Mouse (Mus musculus) liver, embryonic 13.5 days (tissue): ENCODE results near the gene Pald1. TPM values are rescaled to one million over a fixed set of nuclear protein-coding genes. Genes with fewer than 3 reads are reported as not detected.

Source experiments
- ATAC-seq: fragments of 200-750 bp; cut with Nextera tagmentation; 2 replicates; pipeline ENCODE4 v1.8.0; 2017; ENCODE audit warnings: low read depth, mild to moderate bottlenecking, moderate number of reproducible peaks, moderate library complexity
- DNase-seq: peaks from one replicate; pipeline ENCODE4 v3.0.0; 2022
- H3K27ac ChIP-seq: fragments of 300-500 bp; sonication (generic); 2 replicates; pipeline ENCODE4 v1.5.1; 2015; ENCODE audit warnings: moderate library complexity, mild to moderate bottlenecking, inconsistent platforms
- H3K27me3 ChIP-seq: fragments of 300-500 bp; sonication (generic); 2 replicates; pipeline ENCODE4 v1.6.1; 2015; ENCODE audit warnings: mild to moderate bottlenecking, inconsistent platforms
- H3K36me3 ChIP-seq: fragments of 300-500 bp; sonication (generic); 2 replicates; pipeline ENCODE4 v1.6.1; 2015; ENCODE audit warnings: mild to moderate bottlenecking, inconsistent platforms
- H3K4me1 ChIP-seq: fragments of 300-500 bp; sonication (generic); replicated peaks from 2 replicates; pipeline ENCODE4 v1.6.1; 2015; ENCODE audit warnings: inconsistent platforms
- H3K4me2 ChIP-seq: fragments of 300-500 bp; sonication (generic); 2 replicates; pipeline ENCODE4 v1.6.1; 2015; ENCODE audit warnings: inconsistent platforms, mild to moderate bottlenecking, moderate library complexity
- H3K4me3 ChIP-seq: fragments of 300-500 bp; sonication (generic); replicated peaks from 2 replicates; pipeline ENCODE4 v1.5.1; 2015; ENCODE audit warnings: mild to moderate bottlenecking, inconsistent platforms
- H3K9ac ChIP-seq: fragments of 300-500 bp; sonication (generic); 2 replicates; pipeline ENCODE4 v1.6.1; 2015; ENCODE audit warnings: mild to moderate bottlenecking, inconsistent platforms
- H3K9me3 ChIP-seq: fragments of 300-500 bp; sonication (generic); replicated peaks from 2 replicates; pipeline ENCODE4 v1.6.1; 2016; ENCODE audit warnings: inconsistent platforms
- WGBS: fragments of 180-500 bp; shearing (Covaris S2); methylation state at CpG from one replicate; pipeline ENCODE4 v1.1.7; 2015; ENCODE audit not compliant: insufficient replicate concordance; 5-methylcytosine and 5-hydroxymethylcytosine counted together
- polyA plus RNA-seq: library from polyadenylated mRNA; unstranded; fragments of >200 nt; fragmentation: Nextera tagmentation; extraction: Ambion mirVana; gene quantifications from 2 replicates; pipeline ENCODE4 v1.2.1, GENCODE M21; 2015

The Pald1 gene
- polyA plus RNA-seq, 1 experiment from 2014 or later, result 6.1 TPM

DNA sequence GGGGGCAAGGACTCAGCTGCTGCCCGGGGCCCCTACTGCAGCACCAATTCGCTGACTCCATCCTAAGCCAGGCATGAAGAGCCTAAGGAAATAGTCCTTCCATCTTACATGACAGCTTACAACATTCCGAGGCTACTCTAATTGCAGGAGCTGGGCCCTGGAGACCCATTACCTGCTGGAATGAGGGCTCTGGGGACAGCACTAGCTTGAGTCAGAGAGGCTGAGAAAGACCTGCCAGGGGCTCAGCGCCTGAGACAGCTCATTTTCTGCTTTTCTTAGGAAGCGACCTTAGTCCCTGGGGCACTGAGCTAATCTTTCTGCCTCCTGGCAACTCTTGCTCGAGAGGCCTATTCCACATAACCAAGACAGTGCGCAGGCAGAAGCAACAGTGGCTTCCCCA, 54.4 kb downstream of the Pald1 start:
- no peaks in the 10 kb centered on the region for H3K9me3 ChIP-seq
- H3K9ac ChIP-seq, result no peak overlapping the region
- no peaks in the 10 kb centered on the region for H3K36me3 ChIP-seq
- H3K4me3 ChIP-seq, result no peak overlapping the region
- H3K4me1 ChIP-seq, result no peaks in the 10 kb centered on the region
- WGBS, result 56% methylated on average over 7 of the region's 7 CpGs
- H3K27ac ChIP-seq, result no peak overlapping the region
- H3K4me2 ChIP-seq, result no peak overlapping the region
- no peak for ATAC-seq
- no peaks in the 10 kb centered on the region for H3K27me3 ChIP-seq
- DNase-seq, result no peak

DNA sequence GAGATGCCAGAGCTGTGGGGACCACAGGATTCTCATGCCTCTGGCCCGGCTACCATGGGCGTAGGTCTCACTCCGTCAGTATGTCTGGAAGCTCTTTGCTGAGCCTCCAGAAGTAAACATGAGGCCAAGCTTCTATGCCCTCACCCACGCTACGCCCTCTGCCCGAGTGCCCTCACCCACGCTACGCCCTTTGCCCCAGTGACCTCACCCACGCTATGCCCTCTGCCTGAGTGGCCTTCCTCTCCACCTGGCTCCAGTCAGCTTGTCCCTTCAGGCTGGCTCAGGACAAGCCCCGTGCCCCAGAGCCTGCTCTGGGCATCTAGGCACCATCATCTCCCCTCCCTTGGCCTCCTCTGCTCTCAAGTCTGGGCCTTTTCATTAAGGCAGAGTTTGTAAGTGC, 55.8 kb downstream of the Pald1 start:
- DNase-seq (no peak), ATAC-seq (no peak)
- no peaks in the 10 kb centered on the region for H3K27me3 ChIP-seq
- H3K4me1 ChIP-seq, result no peaks in the 10 kb centered on the region
- no peak overlapping the region for H3K4me3 ChIP-seq
- 0 out of 2 replicates have a peak, but pooled peaks cover 4% of the 10 kb centered on the region for H3K36me3 ChIP-seq
- WGBS, result 73% methylated on average over 10 of the region's 10 CpGs
- no peak overlapping the region for H3K4me2 ChIP-seq
- no peak overlapping the region for H3K9ac ChIP-seq
- no peaks in the 10 kb centered on the region for H3K9me3 ChIP-seq
- H3K27ac ChIP-seq, result no peak overlapping the region

DNA sequence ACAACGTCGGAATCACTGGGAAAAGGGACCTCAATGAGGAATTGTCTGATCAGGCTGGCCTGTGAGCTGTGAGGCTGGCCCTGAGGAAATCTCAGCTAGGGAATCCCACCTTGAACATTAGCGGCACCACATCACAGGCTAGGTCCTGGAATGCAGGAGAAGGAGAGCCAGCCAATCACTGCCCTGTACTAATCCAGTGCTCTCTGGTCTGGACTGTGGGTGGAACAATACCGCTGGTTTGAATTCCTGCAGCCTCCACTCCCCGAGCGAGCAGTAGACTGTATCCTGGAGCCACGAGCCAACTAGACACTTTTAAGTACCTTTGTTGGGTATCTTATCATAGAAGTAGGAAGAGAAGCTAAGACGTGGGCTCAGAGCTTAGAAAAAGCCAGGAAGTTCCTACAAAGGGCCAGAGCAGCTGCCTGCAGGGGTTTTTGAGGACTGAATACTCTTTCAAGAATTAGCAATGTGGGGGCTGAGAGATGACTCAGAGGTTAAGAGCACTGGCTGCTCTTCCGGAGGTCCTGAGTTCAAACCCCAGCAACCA, 57.5 kb downstream of the Pald1 start:
- peaks cover 13% of the 10 kb centered on the region; the same call in 1 of the 2 replicates for H3K36me3 ChIP-seq
- DNase-seq, result no peak
- no peak for ATAC-seq
- 58% methylated on average over 9 of the region's 9 CpGs for WGBS
- H3K27ac ChIP-seq, result no peak overlapping the region
- no peak overlapping the region for H3K9ac ChIP-seq
- H3K27me3 ChIP-seq, result no peaks in the 10 kb centered on the region
- no peak overlapping the region for H3K4me2 ChIP-seq
- no peaks in the 10 kb centered on the region for H3K4me1 ChIP-seq
- H3K4me3 ChIP-seq, result no peak overlapping the region
- no peaks in the 10 kb centered on the region for H3K9me3 ChIP-seq

DNA sequence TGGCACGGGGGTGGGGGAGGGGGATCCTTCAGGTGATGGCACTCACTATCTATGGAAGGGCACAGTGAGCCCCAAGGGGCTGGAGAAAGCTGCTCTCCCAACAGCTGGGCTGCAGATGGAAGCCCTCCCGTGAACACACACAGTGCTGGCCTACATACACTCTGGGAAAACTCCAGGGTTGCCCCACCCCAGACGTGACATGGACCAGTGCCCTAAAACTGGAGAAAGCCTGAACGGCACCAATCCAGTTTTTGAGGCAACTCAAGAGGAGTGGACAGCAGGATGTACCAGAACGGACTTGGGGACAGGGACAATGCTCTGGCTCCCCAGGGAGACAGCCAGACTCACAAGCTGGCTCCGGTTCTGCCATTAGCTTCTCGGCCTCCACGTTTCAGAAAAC, 58.6 kb downstream of the Pald1 start:
- no peaks in the 10 kb centered on the region for H3K9me3 ChIP-seq
- H3K9ac ChIP-seq, result no peak overlapping the region
- H3K4me2 ChIP-seq, result no peak overlapping the region
- no peaks in the 10 kb centered on the region for H3K4me1 ChIP-seq
- H3K27me3 ChIP-seq, result no peaks in the 10 kb centered on the region
- DNase-seq (no peak), ATAC-seq (no peak)
- 60% methylated on average over 8 of the region's 8 CpGs for WGBS
- no peak overlapping the region for H3K4me3 ChIP-seq
- H3K27ac ChIP-seq, result no peak overlapping the region
- peaks cover 23% of the 10 kb centered on the region; the same call in 1 of the 2 replicates for H3K36me3 ChIP-seq

DNA sequence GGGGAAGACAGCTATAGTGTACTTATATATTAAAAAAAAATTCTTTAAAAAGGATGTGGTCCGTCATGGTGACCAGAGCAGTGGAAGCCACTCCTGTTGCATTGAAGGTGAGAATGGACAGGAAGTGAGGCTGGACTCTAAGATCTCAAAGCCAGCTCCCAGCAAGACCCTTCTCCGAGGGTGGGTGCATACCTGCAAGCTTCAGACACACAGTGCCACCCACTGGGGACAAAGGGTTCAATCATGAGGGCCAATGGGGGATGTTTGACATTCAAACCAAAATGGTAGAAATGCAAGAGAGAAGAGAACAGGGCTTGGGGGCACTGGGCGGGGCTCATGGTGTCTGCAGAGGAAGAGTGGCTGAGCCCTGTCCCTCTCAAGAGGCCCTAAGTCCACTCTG, 64.8 kb downstream of the Pald1 start:
- WGBS, result 57% methylated on average over 3 of the region's 3 CpGs
- Histone ChIP-seq H3K9ac (no peak overlapping the region), H3K27me3 (no peaks in the 10 kb centered on the region), H3K27ac (no peak overlapping the region), H3K9me3 (no peaks in the 10 kb centered on the region), H3K4me2 (no peak overlapping the region), H3K4me1 (no peaks in the 10 kb centered on the region), H3K36me3 (peaks cover 28% of the 10 kb centered on the region; the same call in 1 of the 2 replicates), H3K4me3 (no peak overlapping the region)
- DNase-seq (no peak), ATAC-seq (no peak)

DNA sequence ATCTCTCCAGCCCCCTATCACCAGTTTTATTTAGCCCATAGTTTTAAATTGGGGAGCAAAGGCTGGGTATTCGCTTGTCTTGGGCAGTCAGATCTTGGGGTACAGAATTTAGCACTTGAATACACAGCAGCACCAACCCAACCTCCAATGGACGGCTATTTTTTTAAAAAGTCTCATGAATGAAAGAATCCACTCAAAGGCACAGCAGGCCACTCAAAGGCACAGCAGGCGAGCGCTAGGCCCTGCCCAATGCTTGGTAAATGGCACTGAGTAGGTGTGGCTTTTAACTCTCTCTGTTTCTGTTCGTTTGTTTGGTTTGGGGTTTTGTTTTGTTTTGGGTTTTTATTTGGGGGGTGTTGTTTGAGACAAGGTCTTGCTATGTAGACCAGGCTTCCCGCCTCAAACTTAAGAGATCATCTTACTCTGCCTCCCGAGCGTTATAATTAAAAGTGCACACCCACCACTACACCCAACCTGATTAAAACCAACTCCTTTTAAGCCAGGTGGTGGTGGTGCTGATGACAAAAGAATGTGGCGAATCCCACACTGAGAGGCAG, 67.9 kb downstream of the Pald1 start:
- Histone ChIP-seq H3K27me3 (no peaks in the 10 kb centered on the region), H3K9me3 (no peaks in the 10 kb centered on the region), H3K36me3 (peaks cover 12% of the 10 kb centered on the region; the same call in 1 of the 2 replicates), H3K4me3 (no peak overlapping the region), H3K27ac (no peak overlapping the region), H3K4me1 (0 out of 2 replicates have a peak, but pooled peaks cover 5% of the 10 kb centered on the region), H3K4me2 (no peak overlapping the region), H3K9ac (no peak overlapping the region)
- ATAC-seq, result no peak
- no peak for DNase-seq
- WGBS, result 58% methylated on average over 9 of the region's 9 CpGs

DNA sequence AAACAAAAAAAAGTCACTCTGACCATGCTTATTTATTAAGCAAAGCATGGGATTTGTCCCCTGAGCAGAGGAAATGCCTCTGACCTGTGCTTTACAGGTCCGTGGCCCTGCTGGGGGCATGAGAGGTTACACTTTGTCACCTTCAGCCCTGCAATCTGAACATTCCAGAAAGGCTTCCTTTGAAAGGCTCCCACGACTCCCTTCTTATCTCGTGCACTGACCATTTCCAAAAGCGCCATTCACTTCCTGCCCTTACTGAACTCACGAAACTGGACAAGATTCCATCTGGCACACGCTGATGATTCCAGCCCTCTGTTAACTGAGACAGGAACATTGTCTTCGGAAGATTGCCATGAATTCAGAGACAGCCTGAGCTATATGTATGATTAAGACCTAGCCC, 69.6 kb downstream of the Pald1 start:
- Histone ChIP-seq H3K9ac (no peak overlapping the region), H3K4me3 (no peak overlapping the region), H3K27me3 (no peaks in the 10 kb centered on the region), H3K4me2 (no peak overlapping the region), H3K27ac (no peak overlapping the region), H3K36me3 (no peaks in the 10 kb centered on the region), H3K9me3 (no peaks in the 10 kb centered on the region), H3K4me1 (0 out of 2 replicates have a peak, but pooled peaks cover 5% of the 10 kb centered on the region)
- no peak for DNase-seq
- WGBS, result 25% methylated on average over 7 of the region's 7 CpGs
- ATAC-seq, result no peak

DNA sequence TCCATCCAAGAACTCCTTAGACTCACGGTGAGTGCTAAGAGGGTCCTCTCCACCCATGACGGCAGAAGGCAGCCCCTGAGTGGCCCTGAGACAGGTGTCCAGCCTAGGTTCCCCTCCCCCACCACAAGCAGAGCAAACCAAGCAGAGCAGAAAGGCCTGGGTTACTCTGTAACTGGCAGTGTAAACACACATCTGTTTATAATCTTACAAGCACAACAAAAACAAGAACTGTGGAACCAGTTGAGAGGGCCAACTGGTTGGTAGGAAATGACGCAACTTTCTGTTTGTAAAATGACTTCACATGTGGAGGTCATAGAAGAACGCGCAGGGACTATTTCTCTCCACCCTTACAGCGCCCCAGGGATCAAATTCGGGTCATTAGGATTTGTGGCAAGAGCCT, 70.6 kb downstream of the Pald1 start:
- no peak for DNase-seq
- H3K27ac ChIP-seq, result 0 out of 2 replicates have a peak overlapping the region, but pooled peaks have one; percentile 40

DNA sequence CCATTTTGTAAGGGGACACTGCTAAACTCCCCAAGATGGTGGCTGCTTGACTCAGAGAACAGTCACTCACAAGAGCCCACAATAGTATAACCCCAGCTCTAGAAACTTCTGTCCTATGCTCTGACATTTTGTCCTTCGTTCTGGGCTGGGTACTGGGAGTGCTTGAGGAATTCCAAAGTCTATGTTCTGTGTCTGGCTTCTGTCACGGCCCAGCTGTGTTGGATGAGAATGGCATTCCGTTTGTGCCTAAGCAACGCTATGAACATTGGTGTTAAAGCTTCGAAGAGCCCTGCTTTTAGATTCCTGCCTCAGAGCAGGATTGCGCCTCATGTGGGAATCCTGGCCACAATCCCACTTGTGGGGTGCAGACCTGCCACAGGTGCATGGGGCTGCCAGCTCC, 71.2 kb downstream of the Pald1 start:
- WGBS, result 70% methylated on average over 6 of the region's 6 CpGs
- no peak overlapping the region for H3K9ac ChIP-seq
- no peak overlapping the region for H3K4me3 ChIP-seq
- H3K36me3 ChIP-seq, result no peaks in the 10 kb centered on the region
- no peak overlapping the region for H3K4me2 ChIP-seq
- no peaks in the 10 kb centered on the region for H3K9me3 ChIP-seq
- peak overlapping the region; percentile 40; the same call in 1 of the 2 replicates for H3K27ac ChIP-seq
- 0 out of 2 replicates have a peak, but pooled peaks cover 5% of the 10 kb centered on the region for H3K4me1 ChIP-seq
- ATAC-seq (no peak), DNase-seq (no peak)
- H3K27me3 ChIP-seq, result no peaks in the 10 kb centered on the region

More for the DNA sequence above, 70.6 kb downstream of the Pald1 start:
- 0 out of 2 replicates have a peak, but pooled peaks cover 5% of the 10 kb centered on the region for H3K4me1 ChIP-seq
- ATAC-seq, result peak; percentile 75
- no peaks in the 10 kb centered on the region for H3K27me3 ChIP-seq
- H3K36me3 ChIP-seq, result no peaks in the 10 kb centered on the region
- no peaks in the 10 kb centered on the region for H3K9me3 ChIP-seq
- 37% methylated on average over 7 of the region's 7 CpGs for WGBS
- H3K9ac ChIP-seq, result no peak overlapping the region
- H3K4me3 ChIP-seq, result no peak overlapping the region
- H3K4me2 ChIP-seq, result 0 out of 2 replicates have a peak overlapping the region, but pooled peaks have one; percentile 4

DNA sequence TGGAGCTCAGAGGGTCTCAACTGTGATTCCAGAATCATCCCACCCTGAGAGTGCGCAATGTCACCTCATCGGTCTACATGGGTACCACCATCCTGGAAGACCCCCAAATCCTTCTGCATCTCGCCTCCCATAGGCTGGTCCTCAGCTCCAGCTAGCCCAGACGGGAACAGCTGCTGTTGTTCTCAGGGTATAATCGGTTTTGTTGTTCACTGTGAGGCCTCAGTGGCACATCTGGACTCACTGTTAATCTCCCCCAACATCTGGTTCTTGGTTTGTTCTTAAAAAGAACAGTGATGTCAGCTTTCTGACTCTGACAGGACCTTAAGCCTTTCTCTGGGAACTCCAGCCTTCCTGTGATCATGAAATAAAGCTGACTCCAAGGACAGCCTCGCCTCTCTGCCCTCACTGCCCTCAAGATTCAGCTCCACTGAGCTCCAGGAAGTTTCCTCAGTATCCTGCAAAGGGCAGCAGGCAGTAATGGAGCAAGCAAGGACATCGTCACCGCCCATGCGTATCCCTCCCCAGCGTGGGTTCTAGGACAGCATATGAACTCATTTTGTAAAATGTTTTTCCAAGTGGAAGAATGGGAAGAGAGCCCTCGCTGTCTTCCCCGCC, 74.5 kb downstream of the Pald1 start:
- Histone ChIP-seq H3K4me2 (no peak overlapping the region), H3K27ac (no peak overlapping the region), H3K27me3 (no peaks in the 10 kb centered on the region), H3K4me1 (0 out of 2 replicates have a peak, but pooled peaks cover 5% of the 10 kb centered on the region), H3K4me3 (no peak overlapping the region), H3K36me3 (no peaks in the 10 kb centered on the region), H3K9me3 (no peaks in the 10 kb centered on the region), H3K9ac (no peak overlapping the region)
- DNase-seq (no peak), ATAC-seq (no peak)
- 49% methylated on average over 12 of the region's 12 CpGs for WGBS

DNA sequence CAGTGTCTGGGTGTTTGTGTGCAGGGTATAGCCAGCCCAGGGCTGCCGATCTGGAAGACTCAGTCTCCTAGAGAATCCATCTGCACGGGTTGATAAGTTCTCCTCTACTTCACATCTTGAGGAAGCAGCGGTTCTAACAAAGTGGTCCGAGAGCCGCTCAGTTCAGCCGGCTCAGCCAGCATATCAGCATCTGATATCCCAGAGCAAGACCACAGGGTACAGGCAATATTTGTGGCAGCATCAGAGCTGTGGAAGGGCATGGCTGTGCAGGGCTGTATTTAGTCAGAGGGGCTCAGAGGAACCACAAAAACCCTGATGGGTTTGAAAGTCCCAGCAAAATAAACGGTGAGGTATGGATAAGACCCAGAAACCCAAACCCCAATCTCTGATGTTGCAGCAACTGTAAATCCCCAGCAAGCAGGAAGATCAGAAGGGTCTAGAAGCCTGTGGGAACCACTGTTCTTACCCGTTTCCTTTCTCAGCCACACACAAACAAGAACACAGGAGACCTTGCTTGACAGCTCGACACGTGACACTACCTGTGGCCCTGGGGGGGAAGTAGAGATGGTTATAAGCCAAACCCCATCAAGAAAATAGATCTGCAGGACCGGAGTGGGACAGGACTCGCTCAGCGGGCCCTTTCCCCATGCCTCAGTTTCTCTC, 77.3 kb downstream of the Pald1 start:
- no peak overlapping the region for H3K4me3 ChIP-seq
- H3K9me3 ChIP-seq, result no peaks in the 10 kb centered on the region
- no peaks in the 10 kb centered on the region for H3K36me3 ChIP-seq
- H3K4me1 ChIP-seq, result no peaks in the 10 kb centered on the region
- H3K9ac ChIP-seq, result no peak overlapping the region
- no peak for DNase-seq
- no peaks in the 10 kb centered on the region for H3K27me3 ChIP-seq
- no peak overlapping the region for H3K27ac ChIP-seq
- H3K4me2 ChIP-seq, result no peak overlapping the region
- 41% methylated on average over 13 of the region's 13 CpGs for WGBS
- no peak for ATAC-seq
